Mouse (Mus musculus): ENCODE measurements around the gene Sytl3. TPM values are rescaled to one million over a fixed set of nuclear protein-coding genes. Genes with fewer than 3 reads are reported as not detected.
"Not testable (repeated sequence)": the region's sequence is repeated elsewhere in the genome, so short reads cannot be mapped to it uniquely, and the experiment has no call there.

The Sytl3 gene
- polyA plus RNA-seq, 1 experiment from 2014 or later: 0.70 TPM

GRCm38 (mm10) chr17:6655087-6655511 is 3.8 kb upstream of the Sytl3 start:
- H3K4me3 ChIP-seq (ENCODE audit: low read depth, low read length): peak overlapping the region; percentile 49
- DNase-seq (ENCODE audit: low spot score) (peak; percentile 92), ATAC-seq (ENCODE audit: low read depth) (peak; percentile 90)
- H3K4me1 ChIP-seq (ENCODE audit: control insufficient read depth, insufficient read depth, low read length); H3K27me3 ChIP-seq (replicated peaks; ENCODE audit: control insufficient read depth, insufficient read depth, low read length); H3K9me3 ChIP-seq (ENCODE audit: control insufficient read depth, low read length); H3K36me3 ChIP-seq (ENCODE audit: control insufficient read depth, insufficient read depth, low read length): not testable (repeated sequence)
- H3K4me2 ChIP-seq (ENCODE audit: low read depth, low read length): peak overlapping the region; percentile 49
- H3K9ac ChIP-seq (ENCODE audit: low read depth, low read length): peak overlapping the region; percentile 73
- H3K27ac ChIP-seq (replicated peaks; ENCODE audit: low read depth, low read length): peak overlapping the region; percentile 80
- under 1% methylated on average over 28 of the region's 36 CpGs for WGBS

- WGBS: 4% methylated on average over 18 of the region's 33 CpGs
- Histone ChIP-seq H3K4me2 (ENCODE audit: low read depth, low read length) (peak within 1 kb of the TSS; percentile 49), H3K4me3 (ENCODE audit: low read depth, low read length) (peak within 1 kb of the TSS; percentile 49), H3K9ac (ENCODE audit: low read depth, low read length) (peak within 1 kb of the TSS; percentile 73), H3K27ac (replicated peaks; ENCODE audit: low read depth, low read length) (peak within 1 kb of the TSS; percentile 80)
- not testable (repeated sequence) for H3K36me3 ChIP-seq (ENCODE audit: control insufficient read depth, insufficient read depth, low read length); H3K9me3 ChIP-seq (ENCODE audit: control insufficient read depth, low read length); H3K27me3 ChIP-seq (replicated peaks; ENCODE audit: control insufficient read depth, insufficient read depth, low read length); H3K4me1 ChIP-seq (ENCODE audit: control insufficient read depth, insufficient read depth, low read length)
- DNase-seq (ENCODE audit: low spot score) (peak; percentile 39), ATAC-seq (ENCODE audit: low read depth) (peak; percentile 95)
These were observed 3.2 kb upstream of the Sytl3 start, which contains the start of gene Dynlt1f for GRCm38 (mm10) chr17:6655567-6656281. TSS of gene Dynlt1f (minus strand) at chr17:6655900.

- not testable (repeated sequence) for H3K9ac ChIP-seq (ENCODE audit: low read depth, low read length); H3K4me1 ChIP-seq (ENCODE audit: control insufficient read depth, insufficient read depth, low read length); H3K4me3 ChIP-seq (ENCODE audit: low read depth, low read length); H3K36me3 ChIP-seq (ENCODE audit: control insufficient read depth, insufficient read depth, low read length); H3K27me3 ChIP-seq (replicated peaks; ENCODE audit: control insufficient read depth, insufficient read depth, low read length); ATAC-seq (ENCODE audit: low read depth); H3K4me2 ChIP-seq (ENCODE audit: low read depth, low read length); H3K27ac ChIP-seq (replicated peaks; ENCODE audit: low read depth, low read length); DNase-seq (ENCODE audit: low spot score); H3K9me3 ChIP-seq (ENCODE audit: control insufficient read depth, low read length)
- 95% methylated on average over 1 of the region's 3 CpGs for WGBS
These were observed 2.4 kb upstream of the Sytl3 start for GRCm38 (mm10) chr17:6656471-6656870.

- not testable (repeated sequence) for H3K27ac ChIP-seq (replicated peaks; ENCODE audit: low read depth, low read length); H3K4me3 ChIP-seq (ENCODE audit: low read depth, low read length); H3K36me3 ChIP-seq (ENCODE audit: control insufficient read depth, insufficient read depth, low read length); H3K9me3 ChIP-seq (ENCODE audit: control insufficient read depth, low read length); H3K27me3 ChIP-seq (replicated peaks; ENCODE audit: control insufficient read depth, insufficient read depth, low read length); DNase-seq (ENCODE audit: low spot score); ATAC-seq (ENCODE audit: low read depth); H3K9ac ChIP-seq (ENCODE audit: low read depth, low read length); H3K4me2 ChIP-seq (ENCODE audit: low read depth, low read length); H3K4me1 ChIP-seq (ENCODE audit: control insufficient read depth, insufficient read depth, low read length)
- WGBS: 57% methylated on average over 6 of the region's 6 CpGs
These were observed 1.7 kb downstream of the Sytl3 start for GRCm38 (mm10) chr17:6660589-6660988.

- 34% methylated on average over 5 of the region's 11 CpGs for WGBS
- not testable (repeated sequence) for H3K27ac ChIP-seq (replicated peaks; ENCODE audit: low read depth, low read length)
These were observed 2.4 kb downstream of the Sytl3 start for GRCm38 (mm10) chr17:6661093-6661816.

GRCm38 (mm10) chr17:6662840-6663239 is 3.9 kb downstream of the Sytl3 start:
- not testable (repeated sequence) for DNase-seq (ENCODE audit: low spot score); H3K27me3 ChIP-seq (replicated peaks; ENCODE audit: control insufficient read depth, insufficient read depth, low read length); H3K27ac ChIP-seq (replicated peaks; ENCODE audit: low read depth, low read length); H3K9me3 ChIP-seq (ENCODE audit: control insufficient read depth, low read length); H3K4me1 ChIP-seq (ENCODE audit: control insufficient read depth, insufficient read depth, low read length); H3K36me3 ChIP-seq (ENCODE audit: control insufficient read depth, insufficient read depth, low read length); H3K4me3 ChIP-seq (ENCODE audit: low read depth, low read length); H3K9ac ChIP-seq (ENCODE audit: low read depth, low read length); ATAC-seq (ENCODE audit: low read depth); H3K4me2 ChIP-seq (ENCODE audit: low read depth, low read length)
- WGBS: 30% methylated on average over 2 of the region's 3 CpGs

More at GRCm38 (mm10) chr17:6661093-6661816, 2.4 kb downstream of the Sytl3 start:
- H3K4me2 ChIP-seq (ENCODE audit: low read depth, low read length); H3K9me3 ChIP-seq (ENCODE audit: control insufficient read depth, low read length); H3K4me3 ChIP-seq (ENCODE audit: low read depth, low read length); H3K9ac ChIP-seq (ENCODE audit: low read depth, low read length); H3K27me3 ChIP-seq (replicated peaks; ENCODE audit: control insufficient read depth, insufficient read depth, low read length); H3K36me3 ChIP-seq (ENCODE audit: control insufficient read depth, insufficient read depth, low read length); H3K4me1 ChIP-seq (ENCODE audit: control insufficient read depth, insufficient read depth, low read length): not testable (repeated sequence)
- peak; percentile 80 for ATAC-seq (ENCODE audit: low read depth)
- DNase-seq (ENCODE audit: low spot score): peak; percentile 71

GRCm38 (mm10) chr17:6665389-6665788 is 6.5 kb downstream of the Sytl3 start:
- WGBS: 82% methylated on average over 4 of the region's 5 CpGs
- not testable (repeated sequence) for ATAC-seq (ENCODE audit: low read depth)

GRCm38 (mm10) chr17:6668522-6668921 is 9.6 kb downstream of the Sytl3 start:
- H3K27me3 ChIP-seq (replicated peaks; ENCODE audit: control insufficient read depth, insufficient read depth, low read length); H3K27ac ChIP-seq (replicated peaks; ENCODE audit: low read depth, low read length); H3K4me1 ChIP-seq (ENCODE audit: control insufficient read depth, insufficient read depth, low read length); H3K36me3 ChIP-seq (ENCODE audit: control insufficient read depth, insufficient read depth, low read length); H3K4me2 ChIP-seq (ENCODE audit: low read depth, low read length); DNase-seq (ENCODE audit: low spot score); H3K9me3 ChIP-seq (ENCODE audit: control insufficient read depth, low read length); H3K9ac ChIP-seq (ENCODE audit: low read depth, low read length); H3K4me3 ChIP-seq (ENCODE audit: low read depth, low read length): not testable (repeated sequence)
- no CpG with 5 or more reads among the region's 6 CpGs for WGBS
- peak; percentile 37; the same call in 1 of the 2 replicates for ATAC-seq (ENCODE audit: low read depth)

More at GRCm38 (mm10) chr17:6665389-6665788, 6.5 kb downstream of the Sytl3 start:
- H3K4me2 ChIP-seq (ENCODE audit: low read depth, low read length); H3K4me3 ChIP-seq (ENCODE audit: low read depth, low read length); H3K4me1 ChIP-seq (ENCODE audit: control insufficient read depth, insufficient read depth, low read length); DNase-seq (ENCODE audit: low spot score); H3K9me3 ChIP-seq (ENCODE audit: control insufficient read depth, low read length); H3K27ac ChIP-seq (replicated peaks; ENCODE audit: low read depth, low read length); H3K27me3 ChIP-seq (replicated peaks; ENCODE audit: control insufficient read depth, insufficient read depth, low read length); H3K9ac ChIP-seq (ENCODE audit: low read depth, low read length); H3K36me3 ChIP-seq (ENCODE audit: control insufficient read depth, insufficient read depth, low read length): not testable (repeated sequence)
